Mouse (Mus musculus) right cerebral cortex, postnatal 36 days (tissue): Measurements from ENCODE around the gene Pde11a.

ENCODE experiments used
- DNase-seq, 2 experiments: peaks; one replicate each; pipeline ENCODE4 v3.0.0; 2022; ENCODE audit warnings: low spot score in 2 of 2, mixed read lengths in 1 of 2

Pde11a gene

DNA sequence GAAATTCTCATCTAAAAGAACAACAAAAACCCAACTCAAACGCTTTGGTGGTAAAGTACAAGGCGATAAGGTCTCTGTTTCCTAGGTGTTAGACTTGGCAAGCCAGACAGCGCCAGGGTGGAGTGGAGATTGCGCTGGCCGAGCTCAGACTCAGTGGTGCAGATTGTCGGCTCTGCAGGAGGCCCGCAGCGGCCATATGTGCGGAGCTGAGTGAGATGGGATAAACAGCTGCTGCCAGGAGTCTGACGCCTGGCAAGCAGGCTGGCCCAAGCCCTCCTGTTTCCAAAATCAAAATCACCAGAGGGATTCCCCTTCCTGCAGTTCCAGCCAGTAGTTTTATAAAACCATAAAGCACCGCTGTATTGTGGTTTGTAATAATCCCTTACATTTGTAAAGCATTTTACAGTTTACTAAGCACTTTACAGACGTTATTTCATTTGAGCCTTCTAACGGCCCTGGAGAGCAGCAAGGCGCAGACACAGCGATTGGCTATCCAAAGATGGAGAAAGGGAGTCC is 378.7 kb downstream of the Pde11a start:
- DNase-seq = peak in 1 of 2 experiments; percentile 9

DNA sequence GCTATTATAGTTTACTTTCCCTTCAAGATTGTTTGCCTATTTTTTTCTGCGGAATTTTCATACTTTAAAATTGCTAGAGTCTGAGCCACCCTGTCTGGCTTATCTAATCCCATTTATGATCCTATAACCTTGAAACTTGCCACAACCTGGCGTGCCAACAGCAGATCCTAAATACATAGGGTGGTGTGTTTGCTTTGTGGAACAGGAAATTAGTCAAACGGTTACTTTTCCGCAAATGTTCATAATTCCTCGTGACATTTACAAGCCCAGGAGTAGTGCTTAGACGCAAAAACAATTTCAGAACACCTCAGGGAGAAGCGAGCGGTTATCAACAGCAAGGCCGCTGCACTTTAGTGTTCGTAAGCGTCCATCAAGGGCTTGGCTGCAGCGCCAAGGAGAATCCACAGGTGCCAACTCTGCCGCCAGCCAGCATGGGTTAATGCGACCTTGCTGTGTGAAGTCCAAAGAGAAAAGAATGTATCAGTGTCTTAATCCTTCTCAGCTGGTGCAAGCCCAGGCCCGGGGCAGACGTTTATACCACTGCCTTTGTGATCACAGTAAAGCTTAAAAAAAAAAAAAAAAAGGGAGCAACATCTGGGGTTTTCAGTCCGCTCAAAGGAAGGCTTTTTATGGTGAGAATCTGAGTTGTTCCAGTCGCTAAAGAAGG is 379.3 kb downstream of the Pde11a start:
- DNase-seq = no peak

- no peak for DNase-seq
These were observed 382.9 kb downstream of the Pde11a start for GRCm38 (mm10) chr2:75955709-75956108.

DNA sequence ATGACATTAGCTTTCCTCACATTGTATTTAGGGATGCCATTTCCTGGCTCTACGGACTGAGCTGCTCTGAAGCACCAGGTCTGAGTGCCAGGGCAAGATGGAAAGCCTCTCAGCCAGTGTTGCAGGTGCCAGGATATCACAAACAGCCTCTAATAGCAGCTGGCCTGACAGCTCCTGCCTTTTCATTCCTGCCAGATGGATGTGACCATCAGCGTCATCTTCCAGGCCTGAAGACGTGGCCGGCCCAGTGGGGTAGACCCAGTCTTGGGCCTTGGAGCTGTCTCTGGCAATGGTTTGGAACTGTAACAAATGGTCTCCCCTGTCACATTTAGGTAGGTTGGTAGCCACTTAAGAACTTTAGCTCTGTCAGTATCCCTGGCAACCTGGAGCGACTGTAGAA is 385.3 kb downstream of the Pde11a start:
- DNase-seq = no peak

GRCm38 (mm10) chr2:75950685-75951084 is 387.9 kb downstream of the Pde11a start:
- DNase-seq = no peak
